Mouse (Mus musculus) hindbrain, embryonic 10.5 days (tissue): ENCODE results near the gene Cdc20. TPM values are rescaled to one million over a fixed set of nuclear protein-coding genes. Genes with fewer than 3 reads are reported as not detected.

Experiments used
- DNase-seq: peaks from one replicate; pipeline ENCODE4 v3.0.0-alpha.2; 2017; ENCODE audit warnings: low spot score
- H3K27ac ChIP-seq: fragments of 300-500 bp; sonication (generic); 2 replicates; pipeline ENCODE4 v1.5.1; 2016; ENCODE audit warnings: mild to moderate bottlenecking, moderate library complexity
- H3K27me3 ChIP-seq: fragments of 300-500 bp; sonication (generic); 2 replicates; pipeline ENCODE4 v1.6.1; 2016; ENCODE audit warnings: mild to moderate bottlenecking; ENCODE audit not compliant: poor library complexity, insufficient read depth, severe bottlenecking
- H3K36me3 ChIP-seq: fragments of 300-500 bp; sonication (generic); 2 replicates; pipeline ENCODE4 v1.6.1; 2016; ENCODE audit warnings: mild to moderate bottlenecking, moderate library complexity
- H3K4me1 ChIP-seq: fragments of 300-500 bp; sonication (generic); replicated peaks from 2 replicates; pipeline ENCODE4 v1.6.1; 2016; ENCODE audit warnings: mild to moderate bottlenecking
- H3K4me3 ChIP-seq: fragments of 300-500 bp; sonication (generic); 2 replicates; pipeline ENCODE4 v1.5.1; 2016; ENCODE audit warnings: mild to moderate bottlenecking, moderate library complexity
- H3K9me3 ChIP-seq: fragments of 300-500 bp; sonication (generic); 2 replicates; pipeline ENCODE4 v1.6.1; 2016; ENCODE audit warnings: mild to moderate bottlenecking, moderate library complexity
- WGBS: fragments of 180-500 bp; shearing (Covaris S2); methylation state at CpG from one replicate; pipeline ENCODE4 v1.1.7; 2016; 5-methylcytosine and 5-hydroxymethylcytosine counted together
- polyA plus RNA-seq: library from polyadenylated mRNA; unstranded; fragments of >200 nt; fragmentation: Nextera tagmentation; extraction: Ambion mirVana; gene quantifications from 2 replicates; pipeline ENCODE4 v1.2.1, GENCODE M21; 2016

Cdc20 gene
- polyA plus RNA-seq, 1 experiment from 2014 or later, result 330 TPM

- peaks cover 78% of the 10 kb centered on the region for H3K4me1 ChIP-seq
- H3K27me3 ChIP-seq, result no peaks in the 10 kb centered on the region
- no peaks in the 10 kb centered on the region for H3K9me3 ChIP-seq
- H3K36me3 ChIP-seq, result peaks cover 69% of the 10 kb centered on the region
- 48% methylated on average over 8 of the region's 8 CpGs for WGBS
- DNase-seq, result no peak
- no peak overlapping the region for H3K27ac ChIP-seq
- no peak overlapping the region for H3K4me3 ChIP-seq
These were observed 4.8 kb downstream of the Cdc20 start for GRCm38 (mm10) chr4:118432332-118432731.

- Histone ChIP-seq H3K4me3 (peak overlapping the region; percentile 76; the same call in 1 of the 2 replicates), H3K9me3 (no peaks in the 10 kb centered on the region), H3K36me3 (peaks cover 50% of the 10 kb centered on the region), H3K4me1 (peaks cover 56% of the 10 kb centered on the region), H3K27me3 (no peaks in the 10 kb centered on the region), H3K27ac (peak overlapping the region; percentile 35; the same call in 1 of the 2 replicates)
- DNase-seq, result no peak
- WGBS, result 55% methylated on average over 7 of the region's 7 CpGs
These were observed 7.8 kb downstream of the Cdc20 start for GRCm38 (mm10) chr4:118429215-118429895.

GRCm38 (mm10) chr4:118428531-118429214 is 8.5 kb downstream of the Cdc20 start:
- Histone ChIP-seq H3K36me3 (peaks cover 49% of the 10 kb centered on the region), H3K9me3 (no peaks in the 10 kb centered on the region), H3K27ac (peak overlapping the region; percentile 93), H3K4me3 (peak overlapping the region; percentile 76), H3K27me3 (no peaks in the 10 kb centered on the region), H3K4me1 (peaks cover 50% of the 10 kb centered on the region)
- DNase-seq, result no peak
- WGBS, result 53% methylated on average over 15 of the region's 15 CpGs

- no peaks in the 10 kb centered on the region for H3K27me3 ChIP-seq
- under 1% methylated on average over 31 of the region's 31 CpGs for WGBS
- peaks cover 47% of the 10 kb centered on the region for H3K36me3 ChIP-seq
- peaks cover 43% of the 10 kb centered on the region for H3K4me1 ChIP-seq
- DNase-seq, result peak; percentile 93
- H3K4me3 ChIP-seq, result peak within 1 kb of the TSS; percentile 76
- H3K27ac ChIP-seq, result peak within 1 kb of the TSS; percentile 93
- no peaks in the 10 kb centered on the region for H3K9me3 ChIP-seq
These were observed 9.2 kb downstream of the Cdc20 start, which contains the start of gene Elovl1 for GRCm38 (mm10) chr4:118427768-118428451. TSS of gene Elovl1 (plus strand) at chr4:118428093.

- no peaks in the 10 kb centered on the region for H3K9me3 ChIP-seq
- peaks cover 45% of the 10 kb centered on the region for H3K36me3 ChIP-seq
- 4% methylated on average over 5 of the region's 5 CpGs for WGBS
- peak overlapping the region; percentile 93 for H3K27ac ChIP-seq
- no peak for DNase-seq
- no peaks in the 10 kb centered on the region for H3K27me3 ChIP-seq
- peaks cover 39% of the 10 kb centered on the region for H3K4me1 ChIP-seq
- peak overlapping the region; percentile 76 for H3K4me3 ChIP-seq
These were observed 9.8 kb downstream of the Cdc20 start for GRCm38 (mm10) chr4:118427415-118427767.

GRCm38 (mm10) chr4:118425374-118425773 is 11.8 kb downstream of the Cdc20 start:
- peaks cover 34% of the 10 kb centered on the region for H3K4me1 ChIP-seq
- 88% methylated on average over 1 of the region's 1 CpGs for WGBS
- no peak for DNase-seq
- H3K36me3 ChIP-seq, result peaks cover 44% of the 10 kb centered on the region
- H3K27me3 ChIP-seq, result no peaks in the 10 kb centered on the region
- no peak overlapping the region for H3K4me3 ChIP-seq
- H3K9me3 ChIP-seq, result no peaks in the 10 kb centered on the region
- no peak overlapping the region for H3K27ac ChIP-seq

- no peak overlapping the region for H3K4me3 ChIP-seq
- no peaks in the 10 kb centered on the region for H3K9me3 ChIP-seq
- H3K4me1 ChIP-seq, result peaks cover 28% of the 10 kb centered on the region
- 89% methylated on average over 4 of the region's 4 CpGs for WGBS
- H3K27me3 ChIP-seq, result no peaks in the 10 kb centered on the region
- DNase-seq, result no peak
- H3K36me3 ChIP-seq, result peaks cover 44% of the 10 kb centered on the region
- H3K27ac ChIP-seq, result no peak overlapping the region
These were observed 12.5 kb downstream of the Cdc20 start for GRCm38 (mm10) chr4:118424541-118425160.

GRCm38 (mm10) chr4:118421384-118421783 is 15.8 kb downstream of the Cdc20 start:
- DNase-seq, result no peak
- H3K27ac ChIP-seq, result no peak overlapping the region
- H3K27me3 ChIP-seq, result no peaks in the 10 kb centered on the region
- H3K36me3 ChIP-seq, result peaks cover 73% of the 10 kb centered on the region
- no peak overlapping the region for H3K4me3 ChIP-seq
- WGBS, result 90% methylated on average over 3 of the region's 3 CpGs
- H3K4me1 ChIP-seq, result no peaks in the 10 kb centered on the region
- no peaks in the 10 kb centered on the region for H3K9me3 ChIP-seq

GRCm38 (mm10) chr4:118417112-118417797 is 19.9 kb downstream of the Cdc20 start:
- WGBS, result 89% methylated on average over 13 of the region's 13 CpGs
- Histone ChIP-seq H3K27me3 (no peaks in the 10 kb centered on the region), H3K4me1 (no peaks in the 10 kb centered on the region), H3K36me3 (peaks cover 98% of the 10 kb centered on the region), H3K4me3 (no peak overlapping the region), H3K27ac (peak overlapping the region; percentile 35), H3K9me3 (no peaks in the 10 kb centered on the region)
- DNase-seq, result no peak

- H3K4me3 ChIP-seq, result no peak overlapping the region
- 0 out of 2 replicates have a peak overlapping the region, but pooled peaks have one; percentile 23 for H3K27ac ChIP-seq
- H3K27me3 ChIP-seq, result no peaks in the 10 kb centered on the region
- H3K36me3 ChIP-seq, result peaks cover 99% of the 10 kb centered on the region
- no peaks in the 10 kb centered on the region for H3K9me3 ChIP-seq
- DNase-seq, result no peak
- no peaks in the 10 kb centered on the region for H3K4me1 ChIP-seq
- WGBS, result 92% methylated on average over 5 of the region's 5 CpGs
These were observed 20.8 kb downstream of the Cdc20 start for GRCm38 (mm10) chr4:118416329-118416728.

GRCm38 (mm10) chr4:118415779-118416178 is 21.4 kb downstream of the Cdc20 start:
- H3K27ac ChIP-seq, result no peak overlapping the region
- DNase-seq, result no peak
- no peaks in the 10 kb centered on the region for H3K27me3 ChIP-seq
- no peaks in the 10 kb centered on the region for H3K9me3 ChIP-seq
- WGBS, result 91% methylated on average over 2 of the region's 2 CpGs
- H3K4me1 ChIP-seq, result no peaks in the 10 kb centered on the region
- no peak overlapping the region for H3K4me3 ChIP-seq
- H3K36me3 ChIP-seq, result peaks cover 99% of the 10 kb centered on the region

GRCm38 (mm10) chr4:118413553-118413952 is 23.6 kb downstream of the Cdc20 start:
- Histone ChIP-seq H3K27ac (no peak overlapping the region), H3K36me3 (peaks cover 79% of the 10 kb centered on the region), H3K27me3 (no peaks in the 10 kb centered on the region), H3K4me1 (peaks cover 10% of the 10 kb centered on the region), H3K4me3 (no peak overlapping the region), H3K9me3 (no peaks in the 10 kb centered on the region)
- 95% methylated on average over 5 of the region's 5 CpGs for WGBS
- DNase-seq, result no peak
